13 mouse cellular contexts compared by ENCODE assay signal in the genomic region with DNA sequence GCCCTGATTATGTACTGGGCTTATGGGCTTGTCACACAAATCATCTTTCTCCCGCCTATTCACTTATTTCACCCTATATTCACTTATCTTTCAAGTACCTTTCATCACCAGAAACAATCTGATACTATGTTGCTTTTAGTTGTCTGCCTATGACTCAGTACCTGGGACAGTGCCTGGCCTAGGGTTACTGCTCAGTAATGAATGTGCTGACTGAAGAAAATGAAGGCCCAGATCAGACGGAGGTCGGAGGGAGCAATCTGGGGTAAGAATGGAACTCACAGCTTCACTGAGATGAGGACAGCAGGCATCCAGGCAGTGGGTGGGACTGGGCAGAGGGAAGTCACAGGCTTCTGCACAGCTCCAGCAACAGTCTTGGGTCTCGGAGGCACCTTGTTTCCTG. TPM values are rescaled to one million over a fixed set of nuclear protein-coding genes. Genes with fewer than 3 reads are reported as not detected.
DNase-seq lines count a peak whose midpoint lies in the region; ATAC-seq and TF ChIP-seq lines count a peak whose summit lies in the region.
"Had no signal": no experiment of that assay in that cellular context is flagged by ENCODE, and none has a peak within 500 bp of the region (broad histone marks: within the 10 kb centered on the region; RNA-seq: fewer than 3 reads in every experiment).

No protein-coding gene starts in this region.

- no peak overlapping the region for H3K4me3 ChIP-seq in heart, embryonic 11.5 days (ENCODE audit: low read depth, low read length)
- no peak overlapping the region for H3K4me3 ChIP-seq in neural tube, embryonic 11.5 days (ENCODE audit: low read depth, low read length)
- no peak overlapping the region for H3K4me3 ChIP-seq in intestine, postnatal 0 days (ENCODE audit: low read depth, low read length)

- H3K4me1 ChIP-seq in heart, embryonic 11.5 days (ENCODE audit: control insufficient read depth, insufficient read depth, low read length): peaks cover 16% of the 10 kb centered on the region
- H3K4me1 ChIP-seq in neural tube, embryonic 11.5 days (ENCODE audit: control insufficient read depth, insufficient read depth, low read length): peaks cover 14% of the 10 kb centered on the region
- H3K4me1 ChIP-seq in intestine, postnatal 0 days (replicated peaks; ENCODE audit: control insufficient read depth, insufficient read depth, low read length): no peaks in the 10 kb centered on the region

- 65% methylated on average over 4 of the region's 4 CpGs for WGBS in heart, embryonic 11.5 days (ENCODE audit: insufficient replicate concordance)
- 81% methylated on average over 4 of the region's 4 CpGs for WGBS in neural tube, embryonic 11.5 days
- WGBS in intestine, postnatal 0 days: 49% methylated on average over 4 of the region's 4 CpGs

- TF ChIP-seq CTCF in intestine, postnatal 0 days (IDR thresholded peaks at IDR 0.05; ENCODE audit: low read depth): no peak

- no peak overlapping the region for H3K27ac ChIP-seq in heart, embryonic 11.5 days (ENCODE audit: low read depth, low read length)
- H3K27ac ChIP-seq in neural tube, embryonic 11.5 days (ENCODE audit: low read depth, low read length): no peak overlapping the region
- H3K27ac ChIP-seq in intestine, postnatal 0 days (ENCODE audit: low read depth, low read length): no peak overlapping the region
- H3K27ac ChIP-seq: macrophage had no signal

- no peaks in the 10 kb centered on the region for H3K27me3 ChIP-seq in heart, embryonic 11.5 days (ENCODE audit: control insufficient read depth, insufficient read depth, low read length)
- H3K27me3 ChIP-seq in neural tube, embryonic 11.5 days (ENCODE audit: control insufficient read depth, insufficient read depth, low read length): no peaks in the 10 kb centered on the region
- no peaks in the 10 kb centered on the region for H3K27me3 ChIP-seq in intestine, postnatal 0 days (replicated peaks; ENCODE audit: control insufficient read depth, insufficient read depth, low read length)

- no peaks in the 10 kb centered on the region; the same call in 1 of the 2 replicates for H3K36me3 ChIP-seq in heart, embryonic 11.5 days (ENCODE audit: control insufficient read depth, insufficient read depth, low read length)
- no peaks in the 10 kb centered on the region; the same call in 1 of the 2 replicates for H3K36me3 ChIP-seq in neural tube, embryonic 11.5 days (ENCODE audit: control insufficient read depth, insufficient read depth, low read length)
- H3K36me3 ChIP-seq in intestine, postnatal 0 days (ENCODE audit: control insufficient read depth, insufficient read depth): no peaks in the 10 kb centered on the region

- ATAC-seq in heart, embryonic 11.5 days (replicated peaks; ENCODE audit: insufficient number of reproducible peaks, low FRiP score, low TSS enrichment): no peak
- ATAC-seq in neural tube, embryonic 11.5 days (ENCODE audit: insufficient read depth, low FRiP score, low TSS enrichment): no peak
- ATAC-seq in intestine, postnatal 0 days: no peak

- DNase-seq in heart, adult 11 months: no peak
- no peak for DNase-seq in neural tube, embryonic 11.5 days (ENCODE audit: low spot score)
- no peak for DNase-seq in neural tube, embryonic 10.5 days (ENCODE audit: extremely low spot score, low spot score)
- DNase-seq in cerebellum, postnatal 10 days: no peak
- DNase-seq in layer of hippocampus, adult 18-20 months (ENCODE audit: low spot score in 2 of 2): no peak
- DNase-seq in kidney, adult 8-10 months: no peak
- DNase-seq: cerebellum, adult 11-12 months; heart, postnatal 10 days; right cerebral cortex, adult 18-20 months had no signal

- H3K9me3 ChIP-seq in heart, embryonic 11.5 days (replicated peaks; ENCODE audit: control insufficient read depth, low read length): no peaks in the 10 kb centered on the region
- no peaks in the 10 kb centered on the region for H3K9me3 ChIP-seq in neural tube, embryonic 11.5 days (ENCODE audit: control insufficient read depth, low read length)
- H3K9me3 ChIP-seq in intestine, postnatal 0 days (ENCODE audit: control insufficient read depth): no peaks in the 10 kb centered on the region
- H3K9me3 ChIP-seq: G1E had no signal

- peak overlapping the region; percentile 87 for H3K4me2 ChIP-seq in heart, embryonic 11.5 days
- H3K4me2 ChIP-seq in neural tube, embryonic 11.5 days (ENCODE audit: low read depth): peak overlapping the region; percentile 93
- H3K4me2 ChIP-seq in intestine, postnatal 0 days (replicated peaks; ENCODE audit: low read depth): peak overlapping the region; percentile 80; the same call in 1 of the 2 replicates

- 0 out of 2 replicates have a peak overlapping the region, but pooled peaks have one; percentile 81 for H3K9ac ChIP-seq in heart, embryonic 11.5 days (ENCODE audit: low read depth, low read length)
- peak overlapping the region; percentile 7; the same call in 1 of the 2 replicates for H3K9ac ChIP-seq in neural tube, embryonic 11.5 days (ENCODE audit: low read length)
- no peak overlapping the region for H3K9ac ChIP-seq in intestine, postnatal 0 days (ENCODE audit: low read depth, low read length)

RNA-seq across cellular contexts. Expression of a gene that starts 9.9 kb away (rescaled TPM):
- 0.40 and 0.41 TPM in 2 replicates for polyA plus RNA-seq in heart, embryonic 11.5 days (2014; fragmentation: Nextera tagmentation; extraction: Ambion mirVana)
- polyA plus RNA-seq in neural tube, embryonic 11.5 days (2014; fragmentation: Nextera tagmentation; extraction: Ambion mirVana): 14.3 and 14.4 TPM in 2 replicates
- polyA plus RNA-seq in intestine, postnatal 0 days (2015; fragmentation: Nextera tagmentation; extraction: Ambion mirVana): 0.97 and 1.2 TPM in 2 replicates
- total RNA-seq in layer of hippocampus, adult 18-20 months (2021): 10 to 100 TPM; 62.4 to 68.1 TPM

RNA-seq across cellular contexts. Expression of a gene that starts 15.1 kb away (rescaled TPM):
- polyA plus RNA-seq in heart, embryonic 11.5 days (2014; fragmentation: Nextera tagmentation; extraction: Ambion mirVana): 204 and 213 TPM in 2 replicates
- 318 and 344 TPM in 2 replicates for polyA plus RNA-seq in neural tube, embryonic 11.5 days (2014; fragmentation: Nextera tagmentation; extraction: Ambion mirVana)
- polyA plus RNA-seq in intestine, postnatal 0 days (2015; fragmentation: Nextera tagmentation; extraction: Ambion mirVana): 134 and 135 TPM in 2 replicates
- total RNA-seq in layer of hippocampus, adult 18-20 months (2021): 10 to 100 TPM; 48.9 to 54.5 TPM

RNA-seq across cellular contexts. Expression of a gene that starts 24.0 kb away (rescaled TPM):
- not detected in 2 replicates for polyA plus RNA-seq in heart, embryonic 11.5 days (2014; fragmentation: Nextera tagmentation; extraction: Ambion mirVana)
- polyA plus RNA-seq in neural tube, embryonic 11.5 days (2014; fragmentation: Nextera tagmentation; extraction: Ambion mirVana): not detected in 2 replicates
- polyA plus RNA-seq in intestine, postnatal 0 days (2015; fragmentation: Nextera tagmentation; extraction: Ambion mirVana): not detected in 2 replicates
- not detected for total RNA-seq in layer of hippocampus, adult 18-20 months (2021)
- total RNA-seq: G1E; heart, postnatal 10 days had no signal
- polyA plus RNA-seq: G1E, macrophage had no signal

RNA-seq across cellular contexts. Expression of a gene that starts 26.1 kb away (rescaled TPM):
- polyA plus RNA-seq in heart, embryonic 11.5 days (2014; fragmentation: Nextera tagmentation; extraction: Ambion mirVana): 0.31 and 0.45 TPM in 2 replicates
- polyA plus RNA-seq in neural tube, embryonic 11.5 days (2014; fragmentation: Nextera tagmentation; extraction: Ambion mirVana): 0.38 and 0.64 TPM in 2 replicates
- polyA plus RNA-seq in intestine, postnatal 0 days (2015; fragmentation: Nextera tagmentation; extraction: Ambion mirVana): 0.17 TPM in 2 replicates
- under 1 TPM; 0.56 to 0.64 TPM for total RNA-seq in layer of hippocampus, adult 18-20 months (2021)

RNA-seq across cellular contexts. Expression of a gene that starts 30.6 kb away (rescaled TPM):
- polyA plus RNA-seq in heart, embryonic 11.5 days (2014; fragmentation: Nextera tagmentation; extraction: Ambion mirVana): 79.6 and 84.9 TPM in 2 replicates
- polyA plus RNA-seq in neural tube, embryonic 11.5 days (2014; fragmentation: Nextera tagmentation; extraction: Ambion mirVana): 115 and 121 TPM in 2 replicates
- polyA plus RNA-seq in intestine, postnatal 0 days (2015; fragmentation: Nextera tagmentation; extraction: Ambion mirVana): 63.1 and 64.6 TPM in 2 replicates
- 100 to 1,000 TPM; 286 to 300 TPM for total RNA-seq in layer of hippocampus, adult 18-20 months (2021)
